In genomic region chr9:105309553-105310281, GRCm38 (mm10) we compare ENCODE assay signal across 9 mouse cellular contexts.
DNase-seq lines count a peak whose midpoint lies in the region; ATAC-seq and TF ChIP-seq lines count a peak whose summit lies in the region.
"Had no signal": no experiment of that assay in that cellular context is flagged by ENCODE, and none has a peak within 500 bp of the region (broad histone marks: within the 10 kb centered on the region; RNA-seq: fewer than 3 reads in every experiment).

No protein-coding gene starts in this region.

- no peak overlapping the region for H3K4me2 ChIP-seq in hindbrain, embryonic 11.5 days (replicated peaks; ENCODE audit: low read depth, low read length)
- no peak overlapping the region for H3K4me2 ChIP-seq in heart, embryonic 12.5 days
- H3K4me2 ChIP-seq: heart, embryonic 13.5 days had no signal

- H3K9ac ChIP-seq in hindbrain, embryonic 11.5 days (ENCODE audit: low read depth, low read length), result no peak overlapping the region
- H3K9ac ChIP-seq in heart, embryonic 12.5 days, result no peak overlapping the region
- H3K9ac ChIP-seq: heart, embryonic 13.5 days had no signal

- WGBS in kidney, adult 2 months, result 40% methylated on average over 9 of the region's 9 CpGs
- 39% methylated on average over 9 of the region's 9 CpGs for WGBS in hindbrain, embryonic 11.5 days
- WGBS in heart, embryonic 12.5 days, result 30% methylated on average over 9 of the region's 9 CpGs

- TF ChIP-seq CTCF in kidney, adult 2 months (conservative IDR thresholded peaks at IDR 0.05; ENCODE audit: insufficient read depth, insufficient read length, low read depth, low read length), result no peak

- ATAC-seq in hindbrain, embryonic 11.5 days (ENCODE audit: low FRiP score), result no peak
- no peak for ATAC-seq in heart, embryonic 12.5 days (ENCODE audit: insufficient number of reproducible peaks, low FRiP score)
- no peak for ATAC-seq in erythroblast, adult 5-6 weeks (replicated peaks; ENCODE audit: low FRiP score, poor library complexity, severe bottlenecking)

- H3K4me1 ChIP-seq in kidney, adult 2 months (ENCODE audit: control insufficient read depth, insufficient read depth, low read length), result peaks cover 6% of the 10 kb centered on the region; the same call in 1 of the 2 replicates
- H3K4me1 ChIP-seq in hindbrain, embryonic 11.5 days (replicated peaks; ENCODE audit: control insufficient read depth, insufficient read depth, low read length), result no peaks in the 10 kb centered on the region
- H3K4me1 ChIP-seq in heart, embryonic 12.5 days (replicated peaks), result no peaks in the 10 kb centered on the region
- H3K4me1 ChIP-seq: heart, embryonic 13.5 days had no signal

- H3K4me3 ChIP-seq in kidney, adult 2 months (ENCODE audit: insufficient read depth, low read depth, low read length), result no peak overlapping the region
- no peak overlapping the region for H3K4me3 ChIP-seq in hindbrain, embryonic 11.5 days (ENCODE audit: low read depth, low read length)
- no peak overlapping the region for H3K4me3 ChIP-seq in heart, embryonic 12.5 days
- H3K4me3 ChIP-seq: heart, embryonic 13.5 days had no signal

- no peak for TF ChIP-seq POLR2A in kidney, adult 2 months (IDR thresholded peaks at IDR 0.05; ENCODE audit: low read depth, low read length)

- H3K36me3 ChIP-seq in kidney, adult 2 months (ENCODE audit: control insufficient read depth, insufficient read depth, low read length), result no peaks in the 10 kb centered on the region
- no peaks in the 10 kb centered on the region for H3K36me3 ChIP-seq in hindbrain, embryonic 11.5 days (ENCODE audit: control insufficient read depth, insufficient read depth, low read length)
- no peaks in the 10 kb centered on the region for H3K36me3 ChIP-seq in heart, embryonic 12.5 days
- H3K36me3 ChIP-seq: heart, embryonic 13.5 days had no signal

- DNase-seq in kidney, adult 9 months, result peak; percentile 11
- no peak for DNase-seq in kidney, adult 2 months
- DNase-seq in ZHBTc4 (ENCODE audit: low read depth, low spot score), result peak; percentile 61
- DNase-seq in hindbrain, embryonic 11.5 days (ENCODE audit: low spot score), result peak; percentile 26
- DNase-seq in lung, postnatal 36 days, result peak; percentile 9
- peak; percentile 3 for DNase-seq in yolk sac, embryonic 10.5 days (ENCODE audit: low spot score)

- H3K27ac ChIP-seq in kidney, adult 2 months (ENCODE audit: insufficient read depth, low read depth, low read length), result no peak overlapping the region
- no peak overlapping the region for H3K27ac ChIP-seq in hindbrain, embryonic 11.5 days (ENCODE audit: low read depth, low read length)
- no peak overlapping the region for H3K27ac ChIP-seq in heart, embryonic 12.5 days (ENCODE audit: poor library complexity, severe bottlenecking)
- H3K27ac ChIP-seq: heart, embryonic 13.5 days had no signal

- H3K9me3 ChIP-seq in hindbrain, embryonic 11.5 days (ENCODE audit: control insufficient read depth, low read length), result no peaks in the 10 kb centered on the region
- H3K9me3 ChIP-seq in heart, embryonic 12.5 days (replicated peaks), result no peaks in the 10 kb centered on the region
- H3K9me3 ChIP-seq: heart, embryonic 13.5 days had no signal

- no peaks in the 10 kb centered on the region for H3K27me3 ChIP-seq in kidney, adult 2 months (replicated peaks; ENCODE audit: control insufficient read depth, insufficient read depth, low read length)
- no peaks in the 10 kb centered on the region for H3K27me3 ChIP-seq in hindbrain, embryonic 11.5 days (ENCODE audit: control insufficient read depth, insufficient read depth, low read length)
- H3K27me3 ChIP-seq in heart, embryonic 12.5 days (replicated peaks), result no peaks in the 10 kb centered on the region
- H3K27me3 ChIP-seq: heart, embryonic 13.5 days had no signal
